Mouse (Mus musculus) heart, adult 2 months (tissue): ENCODE measurements at regions not wholly inside any gene's neighbourhood (a gene's known extent, or its start where the extent isn't known, plus 50 kb on each side); places are given as distances from the start of the nearest gene placed in this dataset.

ENCODE experiments used
- DNase-seq, 2 experiments: peaks; one replicate each; pipeline ENCODE4 v3.0.0; 2021
- H3K27ac ChIP-seq: fragments of 200-600 bp; 2 replicates; pipeline ENCODE4 v1.8.1; 2022
- H3K27me3 ChIP-seq: fragments of 200-500 bp; 2 replicates; pipeline ENCODE4 v1.6.1; 2012; ENCODE audit warnings: mild to moderate bottlenecking, low read length, inconsistent platforms, mixed read lengths; ENCODE audit not compliant: control insufficient read depth, insufficient read depth
- H3K36me3 ChIP-seq: fragments of 200-500 bp; 2 replicates; pipeline ENCODE4 v1.6.1; 2012; ENCODE audit warnings: low read length, inconsistent platforms; ENCODE audit not compliant: control insufficient read depth, insufficient read depth
- H3K4me1 ChIP-seq: fragments of 200-500 bp; 2 replicates; pipeline ENCODE4 v1.6.1; 2011; ENCODE audit warnings: low read length; ENCODE audit not compliant: control insufficient read depth, insufficient read depth
- H3K4me3 ChIP-seq: fragments of 200-600 bp; 2 replicates; pipeline ENCODE4 v1.8.1; 2022
- H3K79me2 ChIP-seq: fragments of 200-500 bp; replicated peaks from 2 replicates; pipeline ENCODE4 v1.6.1; 2012; ENCODE audit warnings: mild to moderate bottlenecking, inconsistent platforms, low read length, moderate library complexity, mixed read lengths; ENCODE audit not compliant: control insufficient read depth, insufficient read depth
- H3K9ac ChIP-seq: fragments of 200-500 bp; 2 replicates; pipeline ENCODE4 v1.6.1; 2012; ENCODE audit warnings: low read depth, mild to moderate bottlenecking, control low read depth, inconsistent platforms, low read length, mixed read lengths
- CTCF ChIP-seq: fragments of 200-600 bp; IDR thresholded peaks from 2 replicates; pipeline ENCODE4 v1.8.1; 2022; ENCODE audit warnings: antibody characterized with exemption, mild to moderate bottlenecking, moderate library complexity
- EP300 ChIP-seq: fragments of 200-500 bp; IDR thresholded peaks from 2 replicates; pipeline ENCODE4 v1.6.1; 2011; ENCODE audit warnings: low read depth, low read length, control low read depth; ENCODE audit not compliant: insufficient read depth
- POLR2A ChIP-seq: fragments of 200-500 bp; IDR thresholded peaks from 2 replicates; pipeline ENCODE4 v1.6.1; 2011; ENCODE audit warnings: mild to moderate bottlenecking, low read depth, low read length, control low read depth; ENCODE audit not compliant: insufficient read depth
- WGBS: fragments of 180-500 bp; shearing (Covaris S2); methylation state at CpG from one replicate; pipeline ENCODE4 v1.1.7; 2018; 5-methylcytosine and 5-hydroxymethylcytosine counted together
- intact Hi-C: fragments of 180-260 bp; cut with DNase I; formaldehyde crosslinking; loops from one replicate; pipeline ENCODE4 v1.15.1; 2025

GRCm38 (mm10) chr2:39420696-39421095 is 194.4 kb upstream of the Ppp6c start:
- TF ChIP-seq CTCF: no peak
- TF ChIP-seq EP300: no peak
- TF ChIP-seq POLR2A: no peak
- 91% methylated on average over 24 of the region's 25 CpGs for WGBS

GRCm38 (mm10) chr2:39400336-39400735 is 174.1 kb upstream of the Ppp6c start:
- H3K79me2 ChIP-seq: no peaks in the 10 kb centered on the region
- no peaks in the 10 kb centered on the region for H3K36me3 ChIP-seq
- H3K4me3 ChIP-seq: no peak overlapping the region
- no peak for TF ChIP-seq POLR2A
- TF ChIP-seq CTCF: no peak
- TF ChIP-seq EP300: no peak
- no peak overlapping the region for H3K27ac ChIP-seq
- no peaks in the 10 kb centered on the region for H3K4me1 ChIP-seq
- no peak for DNase-seq
- 35% methylated on average over 2 of the region's 2 CpGs for WGBS
- H3K9ac ChIP-seq: no peak overlapping the region
- intact Hi-C loops: no loop called here
- H3K27me3 ChIP-seq: no peaks in the 10 kb centered on the region; the same call in 1 of the 2 replicates

More at GRCm38 (mm10) chr2:39420696-39421095, 194.4 kb upstream of the Ppp6c start:
- intact Hi-C loops: no loop called here
- Histone ChIP-seq H3K4me3 (no peak overlapping the region), H3K36me3 (no peaks in the 10 kb centered on the region), H3K27ac (no peak overlapping the region), H3K4me1 (no peaks in the 10 kb centered on the region), H3K79me2 (no peaks in the 10 kb centered on the region), H3K9ac (no peak overlapping the region), H3K27me3 (no peaks in the 10 kb centered on the region)
- DNase-seq: no peak

DNA sequence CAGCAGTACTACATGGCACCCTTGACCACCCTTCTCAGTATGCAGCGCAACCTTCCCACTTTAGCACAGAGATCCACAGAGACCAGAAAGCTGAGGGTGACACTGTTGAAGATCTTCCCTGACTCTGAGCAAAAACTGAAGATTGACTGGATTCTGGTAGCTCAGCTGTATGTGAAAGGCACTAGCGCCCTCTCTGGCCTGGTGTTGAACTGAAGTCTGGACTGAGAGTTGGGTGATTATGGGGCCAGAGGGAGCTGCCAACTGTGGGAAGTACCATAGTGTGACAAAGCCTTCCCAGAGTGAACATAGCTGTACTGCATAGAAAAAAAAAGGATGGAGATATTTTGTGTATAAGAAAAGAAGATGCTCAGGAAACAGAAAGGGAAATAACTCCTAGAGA is 173.3 kb upstream of the Ppp6c start:
- intact Hi-C loops: no loop called here
- Histone ChIP-seq H3K9ac (no peak overlapping the region), H3K4me3 (no peak overlapping the region), H3K27me3 (no peaks in the 10 kb centered on the region; the same call in 1 of the 2 replicates), H3K79me2 (no peaks in the 10 kb centered on the region), H3K27ac (no peak overlapping the region), H3K36me3 (no peaks in the 10 kb centered on the region), H3K4me1 (no peaks in the 10 kb centered on the region)
- no peak for TF ChIP-seq POLR2A
- TF ChIP-seq EP300: no peak
- no peak for TF ChIP-seq CTCF
- DNase-seq: no peak
- 57% methylated on average over 2 of the region's 2 CpGs for WGBS

DNA sequence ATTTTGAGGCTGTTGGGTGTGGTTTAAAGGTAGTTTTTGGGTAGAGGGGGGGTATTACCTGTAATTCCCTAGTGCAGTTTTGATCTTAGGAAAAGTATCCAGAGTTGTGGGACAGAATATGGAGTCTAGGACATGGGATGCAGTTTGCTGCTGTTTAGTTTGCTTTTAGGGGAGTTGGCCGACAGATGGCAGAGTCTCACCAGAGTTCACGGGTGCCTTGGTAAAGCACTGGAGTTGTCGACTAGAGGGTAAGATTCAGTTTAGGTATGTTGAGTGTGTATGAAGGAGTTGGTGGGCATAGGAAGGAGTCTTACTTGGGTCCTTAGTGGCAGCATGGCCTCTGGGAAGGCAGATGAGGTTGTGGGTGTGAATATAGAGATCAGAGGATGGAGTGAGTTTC is 168.4 kb upstream of the Ppp6c start:
- Histone ChIP-seq H3K36me3 (no peaks in the 10 kb centered on the region), H3K27ac (no peak overlapping the region), H3K9ac (no peak overlapping the region), H3K79me2 (no peaks in the 10 kb centered on the region), H3K4me1 (no peaks in the 10 kb centered on the region), H3K27me3 (no peaks in the 10 kb centered on the region; the same call in 1 of the 2 replicates), H3K4me3 (no peak overlapping the region)
- intact Hi-C loops: no loop called here
- no peak for TF ChIP-seq EP300
- TF ChIP-seq POLR2A: no peak
- no peak for TF ChIP-seq CTCF
- no peak for DNase-seq
- 62% methylated on average over 3 of the region's 3 CpGs for WGBS

DNA sequence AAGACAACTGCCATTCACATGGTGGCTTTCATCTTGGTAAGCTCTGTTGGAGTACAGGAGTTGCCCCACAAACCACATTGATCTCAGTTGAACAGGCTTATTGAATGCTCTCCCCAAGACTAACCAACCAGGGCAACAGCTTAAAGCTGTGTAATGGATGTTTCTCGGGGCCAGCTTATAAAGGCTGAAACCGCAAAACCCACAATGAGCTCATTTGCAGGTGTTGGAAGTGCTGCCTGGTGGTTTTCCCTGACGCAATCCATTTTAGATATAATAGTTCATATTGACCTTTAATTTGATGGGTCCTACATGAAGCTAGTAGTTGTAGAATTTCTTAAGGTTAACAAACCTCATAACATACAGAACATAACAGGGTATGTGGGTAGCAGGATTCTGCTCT is 151.0 kb upstream of the Ppp6c start:
- Histone ChIP-seq H3K27me3 (no peaks in the 10 kb centered on the region), H3K9ac (no peak overlapping the region), H3K4me3 (no peak overlapping the region), H3K79me2 (no peaks in the 10 kb centered on the region), H3K27ac (no peak overlapping the region), H3K4me1 (no peaks in the 10 kb centered on the region), H3K36me3 (no peaks in the 10 kb centered on the region)
- WGBS: 83% methylated on average over 3 of the region's 3 CpGs
- TF ChIP-seq POLR2A (no peak), CTCF (no peak), EP300 (no peak)
- intact Hi-C loops: no loop called here
- no peak for DNase-seq

DNA sequence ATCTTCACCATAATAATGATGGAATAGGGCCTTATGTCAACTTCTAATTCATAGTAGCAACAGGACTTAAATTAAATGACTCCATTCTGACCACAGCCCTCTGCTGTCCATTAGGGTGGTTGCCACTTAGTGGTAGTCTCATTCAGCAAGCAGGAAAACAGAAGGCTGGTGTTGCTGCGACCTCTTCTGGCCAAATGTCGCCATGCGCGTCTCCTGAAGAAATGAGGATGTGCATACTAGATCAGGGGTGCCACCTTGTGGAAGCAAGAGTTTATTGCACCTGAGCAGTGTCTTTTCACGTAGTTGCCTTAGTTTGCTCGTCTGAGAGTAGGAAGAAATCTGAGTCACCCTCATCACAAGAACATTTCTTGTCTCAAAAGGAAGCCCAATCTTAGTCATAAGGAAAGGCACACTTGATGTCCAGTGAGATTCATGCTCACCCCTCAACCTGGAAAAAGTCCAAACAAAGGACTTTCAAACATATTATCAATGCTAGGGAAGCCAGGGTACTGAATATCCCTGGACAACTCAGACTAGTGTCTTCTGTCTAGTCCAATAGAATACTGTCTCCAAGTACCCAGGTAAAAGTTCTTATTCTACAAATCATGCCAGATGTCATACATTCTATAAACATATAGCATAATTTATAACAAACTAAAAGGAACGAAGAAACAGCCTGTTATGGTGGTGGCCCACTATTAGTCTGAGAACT is 147.0 kb upstream of the Ppp6c start:
- no peaks in the 10 kb centered on the region for H3K27me3 ChIP-seq
- no peak overlapping the region for H3K4me3 ChIP-seq
- H3K4me1 ChIP-seq: no peaks in the 10 kb centered on the region
- WGBS: 15% methylated on average over 7 of the region's 7 CpGs
- H3K79me2 ChIP-seq: no peaks in the 10 kb centered on the region
- H3K27ac ChIP-seq: no peak overlapping the region
- intact Hi-C loops: loop anchor here (1.0 kb wide), 2 partner anchors 95 to 105 kb away; no protein-coding TSS in a partner anchor
- DNase-seq: peak; percentile 87 to 88
- no peak overlapping the region for H3K9ac ChIP-seq
- no peaks in the 10 kb centered on the region for H3K36me3 ChIP-seq
- TF ChIP-seq EP300 (peak; percentile 89), CTCF (no peak; the same call in 1 of the 2 replicates)
